Mouse (Mus musculus) stomach, postnatal 0 days (tissue): ENCODE measurements around the gene Cygb.

ENCODE experiments used
- CTCF ChIP-seq: IDR thresholded peaks from 2 replicates; pipeline ENCODE4 v1.5.1; 2016; ENCODE audit warnings: antibody characterized with exemption, low read depth, mild to moderate bottlenecking, moderate library complexity
- EP300 ChIP-seq: optimal IDR thresholded peaks from 2 replicates; pipeline ENCODE3; 2016; ENCODE audit warnings: antibody characterized with exemption

DNA sequence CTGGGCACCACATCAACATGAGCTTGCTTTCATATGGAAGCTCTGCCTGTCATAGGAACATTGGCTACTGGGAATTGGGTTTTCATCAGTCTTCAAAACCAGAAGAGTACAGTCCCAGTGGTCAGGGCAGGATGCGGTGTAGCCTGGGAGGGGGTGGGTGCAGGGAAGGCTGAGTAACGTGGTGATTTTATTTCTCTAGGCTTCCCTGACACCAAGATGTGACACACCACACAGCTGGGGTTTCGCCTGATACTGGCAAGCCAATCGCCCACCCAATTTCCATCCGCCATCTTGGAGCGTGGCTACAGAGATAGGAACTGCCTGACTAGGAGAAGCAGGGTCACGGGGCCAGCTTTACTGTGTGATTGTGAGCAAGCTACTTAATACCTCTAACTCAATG, 35.4 kb downstream of the Cygb start:
- TF ChIP-seq CTCF (no peak), EP300 (no peak)
